Mouse (Mus musculus) adrenal gland, adult (tissue): Measurements from ENCODE around the gene Fbxo5.

Experiments
- DNase-seq, 2 experiments: peaks; one replicate each; pipeline ENCODE4 v3.0.0; 2022 to 2023; ENCODE audit warnings: low spot score in 1 of 2; ENCODE audit not compliant: inconsistent age in 2 of 2

Fbxo5 gene

GRCm38 (mm10) chr10:5805243-5805730 is at the start of gene Fbxo5:
Gene Fbxo5, minus strand, starts transcription at chr10:5805600.
- DNase-seq, result peak in 1 of 2 experiments; percentile 99

GRCm38 (mm10) chr10:5853290-5853868 is 48.0 kb upstream of the Fbxo5 start:
- DNase-seq, result no peak

DNA sequence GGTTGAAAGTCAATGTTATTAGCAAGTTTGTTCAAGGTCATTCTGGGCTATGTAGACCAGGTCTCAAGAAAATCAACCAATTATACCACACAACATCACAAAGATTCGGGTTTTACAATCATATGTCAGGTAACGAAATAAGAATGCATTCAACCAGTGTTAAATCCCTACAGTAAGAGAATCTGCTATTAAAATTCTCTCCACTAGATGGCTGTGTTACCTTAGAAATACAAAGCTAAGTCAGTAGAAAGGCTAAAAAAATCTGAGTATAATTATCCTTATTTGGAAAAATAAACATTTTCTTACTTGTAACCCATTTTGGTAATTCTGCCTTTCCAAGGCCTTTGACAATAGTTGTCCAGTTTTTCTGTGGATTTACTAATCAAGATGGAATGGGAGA is 41.5 kb upstream of the Fbxo5 start:
- DNase-seq, result peak in 1 of 2 experiments; percentile 30

DNA sequence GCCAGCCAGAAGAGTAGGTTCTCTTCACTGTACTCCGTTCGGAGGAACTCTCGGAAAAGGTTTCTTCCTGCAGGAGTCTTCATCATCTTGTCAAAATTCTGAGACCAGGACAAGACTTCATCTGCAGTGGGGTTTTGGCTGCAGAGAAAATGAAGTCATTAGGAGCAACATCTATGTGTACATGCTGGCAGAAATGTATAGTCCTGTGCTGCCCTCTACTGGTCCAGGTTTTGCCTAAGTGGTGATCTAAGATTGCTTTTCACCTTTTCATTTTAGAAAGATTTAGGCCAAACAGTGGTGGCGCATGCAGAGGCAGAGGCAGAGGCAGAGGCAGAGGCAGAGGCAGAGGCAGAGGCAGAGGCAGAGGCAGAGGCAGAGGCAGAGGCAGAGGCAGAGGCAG is 36.0 kb upstream of the Fbxo5 start:
- peak; percentile 20 to 70 for DNase-seq

GRCm38 (mm10) chr10:5826336-5827025 is 21.1 kb upstream of the Fbxo5 start:
- DNase-seq, result peak in 1 of 2 experiments; percentile 18

- peak; percentile 40 to 90 for DNase-seq
Measured at GRCm38 (mm10) chr10:5824779-5825178, 19.4 kb upstream of the Fbxo5 start.

GRCm38 (mm10) chr10:5823740-5824491 is 18.5 kb upstream of the Fbxo5 start, which contains the start of gene Mtrf1l:
Gene Mtrf1l, minus strand, starts transcription at chr10:5823910.
- peak; percentile 99 to 100 for DNase-seq

- DNase-seq, result no peak
Measured at GRCm38 (mm10) chr10:5823291-5823739, 17.9 kb upstream of the Fbxo5 start.

GRCm38 (mm10) chr10:5818772-5819171 is 13.4 kb upstream of the Fbxo5 start:
- DNase-seq, result no peak

DNA sequence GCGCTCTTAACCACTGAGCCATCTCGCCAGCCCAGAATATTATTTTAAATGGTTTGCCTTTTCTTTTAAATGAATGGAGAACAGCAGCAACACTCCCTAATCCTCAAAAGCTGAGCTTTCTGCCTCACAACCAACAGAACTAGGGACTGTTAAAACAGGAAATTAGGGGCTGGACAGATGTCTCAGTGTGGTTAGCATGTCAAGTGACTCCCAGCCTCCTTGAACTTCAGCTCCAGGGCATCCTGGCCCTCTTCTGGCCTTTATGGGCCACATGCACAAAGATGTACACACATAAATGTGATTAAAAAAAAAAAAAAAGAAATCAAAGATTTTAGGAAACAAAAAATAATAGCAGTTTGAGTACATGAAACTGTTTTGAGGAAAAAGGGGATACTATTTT is 10.6 kb upstream of the Fbxo5 start:
- no peak for DNase-seq

DNA sequence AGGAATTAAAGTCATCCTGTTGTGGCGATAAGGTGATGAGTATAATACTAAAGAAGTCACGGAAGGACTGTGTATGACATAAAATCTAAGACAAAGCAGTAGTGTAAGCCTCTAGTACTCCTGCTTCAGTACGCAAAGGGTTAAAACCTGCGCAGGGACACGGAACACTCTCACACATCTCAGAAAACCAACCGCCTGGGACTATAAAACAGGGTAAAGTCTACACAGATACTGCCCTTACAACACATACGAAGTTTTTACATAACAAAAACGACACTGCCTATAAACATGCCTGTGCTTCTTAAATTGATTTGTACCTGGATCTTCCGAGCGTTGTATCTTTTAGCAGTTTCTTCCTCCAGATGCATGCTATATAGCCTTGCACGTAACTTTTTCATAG is 8.3 kb upstream of the Fbxo5 start:
- no peak for DNase-seq

DNA sequence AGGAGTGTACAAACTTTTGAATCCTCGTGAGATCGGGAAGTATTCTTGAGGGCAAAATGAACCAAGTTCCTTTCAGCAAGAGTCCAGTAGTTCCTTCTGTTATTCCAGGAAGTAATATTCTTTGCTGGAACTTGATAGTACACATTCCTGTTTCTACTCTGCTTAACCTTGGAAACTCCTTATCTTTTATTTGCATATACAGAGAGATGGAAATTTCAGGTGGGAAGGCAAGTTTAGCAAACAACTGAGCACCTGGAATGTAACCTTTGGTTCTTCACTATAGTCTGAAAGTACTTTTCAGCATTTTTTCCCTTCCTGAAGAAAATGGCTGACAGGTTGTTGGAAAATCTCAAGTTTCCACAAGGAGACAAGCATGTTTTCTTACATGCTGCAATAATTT is 2.3 kb upstream of the Fbxo5 start:
- DNase-seq, result no peak

DNA sequence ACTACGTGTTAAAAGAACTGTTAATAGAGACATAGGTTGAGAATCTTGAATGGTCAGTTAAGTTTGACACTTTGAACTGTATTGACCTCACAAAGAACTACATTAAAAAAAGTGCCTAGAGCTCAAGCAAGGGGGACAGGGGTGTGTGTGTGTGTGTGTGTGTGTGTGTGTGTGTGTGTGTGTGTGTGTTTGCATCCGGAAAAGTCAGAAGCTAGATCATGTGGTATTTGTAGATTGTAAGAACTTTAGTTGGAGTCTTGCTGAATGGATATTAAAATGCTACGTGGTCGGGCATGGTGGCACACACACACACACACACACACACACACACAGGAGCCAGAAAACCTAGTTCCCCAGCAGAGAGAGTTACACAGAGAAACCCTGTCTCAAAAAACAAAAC is 1.6 kb upstream of the Fbxo5 start:
- DNase-seq, result no peak

DNA sequence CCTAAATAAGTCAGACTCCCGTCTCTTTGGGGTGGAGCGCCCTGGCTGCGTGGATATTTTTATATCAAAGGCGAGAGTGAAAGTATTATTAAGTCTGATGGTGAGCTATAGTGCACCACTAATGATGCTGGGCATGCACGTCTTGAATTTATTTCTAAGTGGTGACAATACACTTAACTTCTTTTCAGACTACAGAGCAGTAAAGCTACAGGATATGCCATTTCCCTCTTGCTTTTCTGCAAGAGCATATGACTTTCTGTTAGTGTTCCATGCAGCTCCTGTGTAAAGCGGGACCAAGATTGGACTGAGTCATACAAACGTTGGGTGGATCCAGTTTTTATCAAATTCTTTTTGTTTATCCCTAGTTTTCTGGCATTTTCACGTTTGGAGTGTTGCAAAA is 1.0 kb upstream of the Fbxo5 start:
- DNase-seq, result peak in 1 of 2 experiments; percentile 74

GRCm38 (mm10) chr10:5805731-5806307 is 419 bp upstream of the Fbxo5 start:
- peak; percentile 98 to 100 for DNase-seq

- DNase-seq, result peak; percentile 38 to 50
Measured at GRCm38 (mm10) chr10:5804691-5805156, 676 bp downstream of the Fbxo5 start.

GRCm38 (mm10) chr10:5803739-5804138 is 1.7 kb downstream of the Fbxo5 start:
- no peak for DNase-seq

GRCm38 (mm10) chr10:5802866-5803265 is 2.5 kb downstream of the Fbxo5 start:
- DNase-seq, result no peak

GRCm38 (mm10) chr10:5800490-5800889 is 4.9 kb downstream of the Fbxo5 start:
- DNase-seq, result peak in 1 of 2 experiments; percentile 53

GRCm38 (mm10) chr10:5798069-5798468 is 7.3 kb downstream of the Fbxo5 start:
- DNase-seq, result no peak

DNA sequence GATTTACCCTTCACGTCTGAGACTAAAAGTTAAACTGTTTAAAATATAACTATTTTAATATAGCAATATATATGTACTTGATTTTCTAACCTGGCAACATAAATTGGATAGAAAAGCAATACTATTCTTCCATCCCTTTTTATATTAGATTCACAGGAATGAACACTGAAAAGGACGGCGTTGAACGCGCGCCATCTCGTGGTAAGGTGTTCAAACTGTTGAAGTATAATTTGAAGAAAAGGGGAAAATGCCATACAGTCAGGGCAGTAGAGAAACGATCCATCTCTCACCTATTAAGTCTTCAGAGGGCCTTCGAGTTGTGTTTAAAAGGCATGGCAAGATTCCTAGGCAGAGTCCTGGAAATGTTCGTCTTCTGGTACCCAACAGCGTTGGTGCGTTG is 14.7 kb downstream of the Fbxo5 start:
- peak; percentile 22 to 73 for DNase-seq
